Mouse (Mus musculus): ENCODE measurements at regions not wholly inside any gene's neighbourhood (a gene's known extent, or its start where the extent isn't known, plus 50 kb on each side); places are given as distances from the start of the nearest gene placed in this dataset.

DNA sequence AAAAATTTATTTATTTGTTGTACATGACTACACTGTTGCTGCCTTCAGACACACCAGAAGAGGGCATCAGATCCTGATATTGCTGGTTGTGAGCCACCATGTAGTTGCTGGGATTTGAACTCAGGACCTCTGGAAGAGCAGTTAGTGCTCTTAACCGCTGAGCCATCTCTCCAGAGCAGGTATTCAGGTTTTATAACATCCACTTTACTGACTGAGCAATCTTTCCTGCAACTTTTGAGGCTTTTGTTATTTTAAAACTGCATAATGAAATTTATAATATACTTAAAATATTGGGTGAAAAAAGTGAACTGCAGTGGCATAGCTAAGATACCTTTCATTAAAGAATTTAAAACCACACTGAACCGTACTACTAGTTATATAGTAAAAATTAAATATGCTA is 101.0 kb downstream of the Tbx4 start:
- TF ChIP-seq CTCF (IDR thresholded peaks at IDR 0.05), result no peak
- TF ChIP-seq EP300 (IDR thresholded peaks at IDR 0.05), result no peak
